Mouse (Mus musculus): Measurements from ENCODE around the gene Celf3.

- TF ChIP-seq CTCF (IDR thresholded peaks at IDR 0.05 in 2 of 3, conservative IDR thresholded peaks at IDR 0.05 in 1 of 3; ENCODE audit: control insufficient read depth in 1 of 3, insufficient read depth in 1 of 3, low read depth in 2 of 3, low read length in 3 of 3, poor library complexity in 1 of 3, severe bottlenecking in 1 of 3) (no peak), USF1 (IDR thresholded peaks at IDR 0.05; ENCODE audit: low read depth, low read length) (no peak), ETS1 (IDR thresholded peaks at IDR 0.05; ENCODE audit: low read depth, low read length) (no peak), TAL1 (IDR thresholded peaks at IDR 0.05; ENCODE audit: low read length) (no peak)
Measured at GRCm38 (mm10) chr3:94478591-94479169, 585 bp downstream of the Celf3 start.

All from MEL (cell line).